ENCODE assay signal across 8 mouse cellular contexts in the genomic region with DNA sequence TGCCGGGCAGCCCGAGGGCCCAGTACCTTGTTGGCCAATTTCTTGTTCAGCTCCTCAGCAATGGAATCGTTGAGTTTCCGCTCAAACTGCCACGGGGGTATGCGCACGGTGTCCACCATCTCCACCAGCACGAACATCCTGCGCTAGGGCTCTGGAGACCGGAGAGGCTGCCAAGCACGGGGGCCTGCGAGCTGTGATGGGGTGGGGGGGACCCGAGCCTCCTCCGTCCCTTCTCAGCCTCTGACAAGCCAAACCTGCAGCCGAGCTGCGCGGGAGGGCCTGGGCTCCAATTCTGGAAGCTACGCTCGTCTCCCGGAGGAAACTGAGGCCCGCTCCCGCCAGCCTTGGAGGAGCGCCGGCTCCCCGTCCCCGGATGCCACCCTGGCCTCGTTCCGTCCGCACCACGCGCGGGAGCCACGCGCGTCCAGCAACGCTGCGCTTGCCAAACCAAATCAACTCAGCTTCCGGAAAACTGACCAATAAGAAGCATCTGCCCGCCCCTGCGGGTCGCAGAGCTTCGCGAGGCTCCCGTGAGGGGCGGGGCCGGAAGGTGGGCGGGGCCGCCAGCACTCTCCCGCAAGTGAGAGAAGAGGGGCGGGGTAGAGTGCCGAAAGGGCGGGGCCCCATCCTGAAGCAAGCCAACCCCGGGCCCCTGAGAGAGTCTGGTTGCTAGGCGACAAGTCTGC. TPM values are rescaled to one million over a fixed set of nuclear protein-coding genes. Genes with fewer than 3 reads are reported as not detected.
DNase-seq lines count a peak whose midpoint lies in the region; ATAC-seq and TF ChIP-seq lines count a peak whose summit lies in the region.

A gene (minus strand): TSS at position 481 of the 686 bp plus-strand sequence.

- ATAC-seq in activated CD4-positive, CD25-positive, alpha-beta regulatory T cell, adult 4 months, result peak; percentile 87

- no peaks in the 10 kb centered on the region for H3K9me3 ChIP-seq in megakaryocyte, embryonic 14.5 days

- peak; percentile 90 to 94 for DNase-seq in gastrocnemius, adult 8-10 months (ENCODE audit: low spot score in 2 of 2)
- DNase-seq in hindlimb bud, embryonic 11.5 days (ENCODE audit: extremely low spot score, low read depth, low spot score), result peak; percentile 97
- peak; percentile 68 to 96 for DNase-seq in left cerebral cortex, adult 8-10 months (ENCODE audit: low spot score in 2 of 2)
- peak; percentile 97 to 98 for DNase-seq in right cerebral cortex, postnatal 10 days (ENCODE audit: low spot score in 2 of 2)
- DNase-seq in urinary bladder, postnatal 25 days (ENCODE audit: low spot score), result peak; percentile 86

- peaks cover 36% of the 10 kb centered on the region for H3K36me3 ChIP-seq in megakaryocyte, embryonic 14.5 days (replicated peaks; ENCODE audit: low read length)

- peaks cover 9% of the 10 kb centered on the region for H3K4me1 ChIP-seq in cortical plate, adult 2 months (ENCODE audit: control insufficient read depth, insufficient read depth, low read length)
- peaks cover 79% of the 10 kb centered on the region for H3K4me1 ChIP-seq in megakaryocyte, embryonic 14.5 days

- H3K27ac ChIP-seq in cortical plate, adult 2 months (ENCODE audit: insufficient read depth, low read length), result peak within 1 kb of the TSS; percentile 11; the same call in 1 of the 2 replicates

- TF ChIP-seq POLR2A in cortical plate, adult 2 months (IDR thresholded peaks at IDR 0.05; ENCODE audit: extremely low read depth, insufficient read depth, low read length), result peak; percentile 76; the same call in 1 of the 2 replicates

- no peaks in the 10 kb centered on the region for H3K27me3 ChIP-seq in megakaryocyte, embryonic 14.5 days (replicated peaks)

- no peak for TF ChIP-seq CTCF in cortical plate, adult 2 months (IDR thresholded peaks at IDR 0.05; ENCODE audit: extremely low read depth, insufficient read depth, low read length)

- peak within 1 kb of the TSS; percentile 73 for H3K4me3 ChIP-seq in cortical plate, adult 2 months (ENCODE audit: insufficient read depth, low read length)
- peak within 1 kb of the TSS; percentile 91 for H3K4me3 ChIP-seq in megakaryocyte, embryonic 14.5 days (replicated peaks)

RNA-seq across cellular contexts. Expression of the gene that starts here (rescaled TPM):
- polyA plus RNA-seq in activated CD4-positive, CD25-positive, alpha-beta regulatory T cell, adult 4 months (2017; shearing (Covaris generic)), result 10 to 100 TPM; 21.1 to 31.2 TPM
- polyA plus RNA-seq in cortical plate, adult 2 months (2012; rRNA removed), result 61.5 and 63.0 TPM in 2 replicates
- total RNA-seq in gastrocnemius, adult 8-10 months (2022), result 10 to 100 TPM in 1 of 4 experiments, 1 to 10 TPM in 3; 7.2 to 10.2 (median 8.2) TPM
- 10 to 100 TPM; 52.4 to 56.6 (median 55.3) TPM for total RNA-seq in left cerebral cortex, adult 8-10 months (2022)
- 38.3 and 52.6 TPM in 2 replicates for polyA plus RNA-seq in megakaryocyte, embryonic 14.5 days (2012; ENCODE audit: insufficient read depth, low replicate concordance)

Comparison
In these comparisons a context has a peak if more than half of its experiments do, and no peak if none do; other contexts are left out.
1. Peak in every context shown above with its lines: DNase-seq, ATAC-seq, H3K4me3 ChIP-seq and H3K27ac ChIP-seq.
2. RNA of the gene that starts here (total RNA-seq): 52.4 to 56.6 TPM in left cerebral cortex, adult 8-10 months; 7.2 to 10.2 TPM in gastrocnemius, adult 8-10 months; every median in the first group is over 4 times any median in the second.